In genomic region chr17:50509251-50510104, GRCm38 (mm10) we compare ENCODE assay signal across 9 mouse cellular contexts. TPM values are rescaled to one million over a fixed set of nuclear protein-coding genes. Genes with fewer than 3 reads are reported as not detected.
DNase-seq lines count a peak whose midpoint lies in the region; ATAC-seq and TF ChIP-seq lines count a peak whose summit lies in the region.
"Had no signal": no experiment of that assay in that cellular context is flagged by ENCODE, and none has a peak within 500 bp of the region (broad histone marks: within the 10 kb centered on the region; RNA-seq: fewer than 3 reads in every experiment).

Gene Plcl2, plus strand, starts transcription at chr17:50509403.

- peak within 1 kb of the TSS; percentile 91 for H3K9ac ChIP-seq in embryonic facial prominence, embryonic 14.5 days (ENCODE audit: low read depth, low read length)
- peak within 1 kb of the TSS; percentile 86 for H3K9ac ChIP-seq in midbrain, postnatal 0 days (replicated peaks; ENCODE audit: low read length, poor library complexity, severe bottlenecking)

- H3K36me3 ChIP-seq in embryonic facial prominence, embryonic 14.5 days (ENCODE audit: control insufficient read depth, insufficient read depth, low read length): no peaks in the 10 kb centered on the region
- no peaks in the 10 kb centered on the region for H3K36me3 ChIP-seq in midbrain, postnatal 0 days (ENCODE audit: insufficient read depth, low read length)

- TF ChIP-seq CTCF in midbrain, postnatal 0 days (IDR thresholded peaks at IDR 0.05): no peak

- DNase-seq in 3134 (ENCODE audit: extremely low read depth, insufficient read length, low spot score): peak; percentile 8
- DNase-seq in adrenal gland, postnatal 25 days: peak; percentile 70
- peak; percentile 58 for DNase-seq in embryonic facial prominence, embryonic 14.5 days (ENCODE audit: low spot score)
- peak; percentile 48 to 51 for DNase-seq in heart, adult 9 months (ENCODE audit: low spot score in 2 of 2)
- DNase-seq in kidney, adult 9 months: peak; percentile 45
- DNase-seq in liver: peak; percentile 36
- peak; percentile 60 for DNase-seq in midbrain, postnatal 0 days (ENCODE audit: low spot score)
- DNase-seq in spleen, postnatal 10 days (ENCODE audit: low spot score in 2 of 2): peak; percentile 80 to 90

- H3K4me3 ChIP-seq in embryonic facial prominence, embryonic 14.5 days (ENCODE audit: low read depth, low read length): peak within 1 kb of the TSS; percentile 91
- peak within 1 kb of the TSS; percentile 95 for H3K4me3 ChIP-seq in midbrain, postnatal 0 days (ENCODE audit: low read depth, low read length)

- no peaks in the 10 kb centered on the region for H3K27me3 ChIP-seq in embryonic facial prominence, embryonic 14.5 days (replicated peaks; ENCODE audit: control insufficient read depth, insufficient read depth, low read length)
- H3K27me3 ChIP-seq in midbrain, postnatal 0 days (ENCODE audit: insufficient read depth, low read length): no peaks in the 10 kb centered on the region

- H3K4me1 ChIP-seq in embryonic facial prominence, embryonic 14.5 days (ENCODE audit: control insufficient read depth, insufficient read depth, low read length): no peaks in the 10 kb centered on the region
- 0 out of 2 replicates have a peak, but pooled peaks cover 5% of the 10 kb centered on the region for H3K4me1 ChIP-seq in midbrain, postnatal 0 days (ENCODE audit: insufficient read depth, low read length)

- ATAC-seq in embryonic facial prominence, embryonic 14.5 days (ENCODE audit: low read depth): peak; percentile 60
- peak; percentile 61 for ATAC-seq in midbrain, postnatal 0 days (ENCODE audit: low FRiP score)

- WGBS in embryonic facial prominence, embryonic 14.5 days: 1% methylated on average over 65 of the region's 95 CpGs
- WGBS in midbrain, postnatal 0 days: under 1% methylated on average over 61 of the region's 95 CpGs

- no peaks in the 10 kb centered on the region for H3K9me3 ChIP-seq in embryonic facial prominence, embryonic 14.5 days (ENCODE audit: control insufficient read depth, low read length)
- H3K9me3 ChIP-seq in midbrain, postnatal 0 days (ENCODE audit: low read length): no peaks in the 10 kb centered on the region

- H3K27ac ChIP-seq in embryonic facial prominence, embryonic 14.5 days (replicated peaks; ENCODE audit: low read depth, low read length): peak within 1 kb of the TSS; percentile 80
- H3K27ac ChIP-seq in midbrain, postnatal 0 days (ENCODE audit: low read depth, low read length): peak within 1 kb of the TSS; percentile 79

- H3K4me2 ChIP-seq in embryonic facial prominence, embryonic 14.5 days (ENCODE audit: low read depth, low read length): peak within 1 kb of the TSS; percentile 64
- peak within 1 kb of the TSS; percentile 68 for H3K4me2 ChIP-seq in midbrain, postnatal 0 days (ENCODE audit: low read depth, low read length, poor library complexity, severe bottlenecking)

RNA-seq across cellular contexts. Expression of gene Plcl2, which starts in this region (rescaled TPM):
- total RNA-seq in adrenal gland, postnatal 25 days (2021): 62.0 and 62.3 TPM in 2 replicates
- polyA plus RNA-seq in embryonic facial prominence, embryonic 14.5 days (2014; fragmentation: Nextera tagmentation; extraction: Ambion mirVana): 5.9 and 6.4 TPM in 2 replicates
- 43.2 and 52.1 TPM in 2 replicates for total RNA-seq in midbrain, postnatal 0 days (2014; rRNA removed)
- 7.1 and 8.8 TPM in 2 replicates for polyA plus RNA-seq in midbrain, postnatal 0 days (2015; fragmentation: Nextera tagmentation; extraction: Ambion mirVana)
- polyA plus RNA-seq: Patski had no signal

Comparison
In these comparisons a context has a peak if more than half of its experiments do, and no peak if none do; other contexts are left out.
1. Peak in every context shown above with its lines: DNase-seq, ATAC-seq, H3K4me3 ChIP-seq and H3K27ac ChIP-seq.
2. DNase-seq: peak in every context shown above with its lines; median percentile 85 in spleen, postnatal 10 days; 70 in adrenal gland, postnatal 25 days; 60 in midbrain, postnatal 0 days; 58 in embryonic facial prominence, embryonic 14.5 days; 50 in heart, adult 9 months; 45 in kidney, adult 9 months; 36 in liver; 8 in 3134.